Mouse (Mus musculus): ENCODE data around the gene Dcun1d2. TPM values are rescaled to one million over a fixed set of nuclear protein-coding genes. Genes with fewer than 3 reads are reported as not detected.

Gene Dcun1d2
- polyA plus RNA-seq, 1 experiment from 2014 or later, result 11.1 TPM

GRCm38 (mm10) chr8:13253413-13253812 is 34.5 kb downstream of the Dcun1d2 start:
- ATAC-seq (ENCODE audit: low read depth) (no peak), DNase-seq (no peak)
- H3K4me2 ChIP-seq, result no peak overlapping the region
- WGBS (ENCODE audit: insufficient replicate concordance), result 67% methylated on average over 5 of the region's 5 CpGs
- no peaks in the 10 kb centered on the region for H3K4me1 ChIP-seq (replicated peaks)
- no peaks in the 10 kb centered on the region for H3K27me3 ChIP-seq
- H3K9me3 ChIP-seq (replicated peaks), result no peaks in the 10 kb centered on the region
- no peak overlapping the region for H3K9ac ChIP-seq
- no peak overlapping the region for H3K27ac ChIP-seq
- H3K36me3 ChIP-seq, result peaks cover 20% of the 10 kb centered on the region
- no peak overlapping the region for H3K4me3 ChIP-seq (replicated peaks)

DNA sequence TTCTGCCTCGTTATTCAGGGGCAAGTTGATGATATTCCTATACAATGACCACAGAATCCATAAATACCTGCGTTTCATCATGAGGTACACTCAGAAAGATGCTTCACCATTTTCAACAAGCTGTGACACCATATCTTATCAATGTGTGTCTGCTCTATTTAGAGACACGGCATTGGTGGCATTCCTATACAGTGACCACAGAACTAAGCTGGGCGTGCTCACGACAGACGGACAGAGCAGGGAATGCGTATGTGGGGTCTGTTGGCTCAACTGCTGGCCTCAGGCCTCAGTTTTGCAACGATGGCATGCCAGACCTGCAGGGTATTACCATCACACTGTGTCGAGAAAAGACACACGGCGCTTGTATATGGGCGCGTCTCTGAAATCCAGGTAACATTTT is 35.1 kb downstream of the Dcun1d2 start:
- no peak for ATAC-seq (ENCODE audit: low read depth)
- no peak overlapping the region for H3K4me3 ChIP-seq (replicated peaks)

DNA sequence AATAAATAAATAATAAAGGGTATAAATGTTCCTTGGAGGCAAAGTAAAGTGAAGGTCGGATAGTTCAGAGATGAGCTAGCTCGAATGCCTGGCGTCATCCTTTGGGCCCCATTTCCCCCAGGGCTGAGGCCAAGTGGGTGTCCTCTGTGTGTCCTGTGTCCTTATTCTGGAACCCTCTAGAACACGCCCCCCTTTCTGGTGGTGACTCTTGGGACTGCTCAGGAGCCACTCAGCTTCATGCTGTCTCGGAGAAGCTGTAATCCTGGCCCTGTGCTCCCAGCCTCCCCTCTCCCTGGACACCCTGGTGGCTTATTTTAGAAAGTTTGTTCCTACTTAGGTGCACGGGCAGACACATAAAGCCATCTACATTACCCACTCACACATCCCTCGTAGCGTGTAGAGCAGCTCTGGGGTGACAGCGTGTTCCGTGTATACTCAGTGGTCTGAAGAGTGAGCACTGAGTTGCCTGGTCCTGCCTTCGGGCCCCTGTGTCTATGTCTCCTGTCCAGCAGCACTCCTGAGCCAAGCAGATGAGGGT is 43.5 kb downstream of the Dcun1d2 start:
- Histone ChIP-seq H3K9me3 (replicated peaks) (no peaks in the 10 kb centered on the region), H3K27ac (no peak overlapping the region), H3K36me3 (no peaks in the 10 kb centered on the region), H3K4me3 (replicated peaks) (no peak overlapping the region), H3K9ac (no peak overlapping the region), H3K27me3 (peaks cover 11% of the 10 kb centered on the region; the same call in 1 of the 2 replicates), H3K4me2 (no peak overlapping the region), H3K4me1 (replicated peaks) (no peaks in the 10 kb centered on the region)
- DNase-seq (no peak), ATAC-seq (ENCODE audit: low read depth) (no peak)
- WGBS (ENCODE audit: insufficient replicate concordance), result 73% methylated on average over 11 of the region's 11 CpGs

More for the DNA sequence above, 35.1 kb downstream of the Dcun1d2 start:
- no peaks in the 10 kb centered on the region for H3K9me3 ChIP-seq (replicated peaks)
- 0 out of 2 replicates have a peak, but pooled peaks cover 4% of the 10 kb centered on the region for H3K27me3 ChIP-seq
- no peak overlapping the region for H3K9ac ChIP-seq
- no peak overlapping the region for H3K4me2 ChIP-seq
- no peak overlapping the region for H3K27ac ChIP-seq
- WGBS (ENCODE audit: insufficient replicate concordance), result 78% methylated on average over 13 of the region's 13 CpGs
- no peak for DNase-seq
- peaks cover 15% of the 10 kb centered on the region for H3K36me3 ChIP-seq
- H3K4me1 ChIP-seq (replicated peaks), result no peaks in the 10 kb centered on the region

DNA sequence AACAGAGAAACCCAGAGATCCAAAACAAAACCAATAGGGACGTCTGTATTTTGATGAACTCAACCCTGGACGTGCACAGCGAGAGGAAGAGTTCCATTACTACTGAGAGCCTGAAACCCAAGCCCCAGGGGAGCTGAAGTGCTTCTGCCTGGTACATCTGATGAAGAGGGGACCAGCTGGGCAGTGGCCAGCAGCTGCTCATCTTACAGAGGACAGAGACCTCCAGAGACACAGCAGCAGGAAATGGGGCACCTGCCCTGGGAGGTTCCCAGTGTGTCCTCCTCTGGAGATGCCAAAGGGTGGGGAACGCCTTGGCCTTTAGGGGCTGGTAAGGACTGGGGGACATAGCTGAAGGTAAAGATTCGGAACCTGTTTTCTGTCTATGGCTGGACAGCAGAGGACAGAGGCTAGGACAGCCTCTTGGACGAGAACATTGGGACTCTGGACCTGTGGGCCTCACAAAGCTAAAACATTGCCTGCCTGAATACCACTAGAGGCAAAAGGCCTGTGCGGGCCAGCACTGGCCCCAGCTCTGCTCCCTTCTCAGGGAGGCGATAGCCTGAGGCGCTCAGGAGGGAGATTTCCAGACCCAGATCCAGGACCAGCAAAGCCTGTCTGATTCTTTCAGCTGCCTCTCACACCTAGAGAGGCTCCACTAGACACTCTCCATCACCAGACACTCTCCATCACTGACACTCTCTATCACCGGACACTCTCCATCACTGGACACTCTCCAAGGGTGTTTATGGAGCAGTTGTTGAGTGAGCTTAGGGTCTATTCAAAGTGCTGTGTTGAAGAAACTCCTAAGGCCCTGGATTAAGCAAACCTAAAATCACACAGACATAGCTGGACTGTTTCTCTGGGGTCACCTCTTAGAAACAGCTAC is 44.7 kb downstream of the Dcun1d2 start:
- no peak for DNase-seq
- ATAC-seq (ENCODE audit: low read depth), result no peak
- H3K27me3 ChIP-seq, result peaks cover 9% of the 10 kb centered on the region; the same call in 1 of the 2 replicates
- 64% methylated on average over 10 of the region's 10 CpGs for WGBS (ENCODE audit: insufficient replicate concordance)
- H3K4me2 ChIP-seq, result no peak overlapping the region
- no peak overlapping the region for H3K9ac ChIP-seq
- H3K9me3 ChIP-seq (replicated peaks), result no peaks in the 10 kb centered on the region
- H3K4me1 ChIP-seq (replicated peaks), result no peaks in the 10 kb centered on the region
- H3K27ac ChIP-seq, result no peak overlapping the region
- H3K4me3 ChIP-seq (replicated peaks), result no peak overlapping the region
- H3K36me3 ChIP-seq, result no peaks in the 10 kb centered on the region

DNA sequence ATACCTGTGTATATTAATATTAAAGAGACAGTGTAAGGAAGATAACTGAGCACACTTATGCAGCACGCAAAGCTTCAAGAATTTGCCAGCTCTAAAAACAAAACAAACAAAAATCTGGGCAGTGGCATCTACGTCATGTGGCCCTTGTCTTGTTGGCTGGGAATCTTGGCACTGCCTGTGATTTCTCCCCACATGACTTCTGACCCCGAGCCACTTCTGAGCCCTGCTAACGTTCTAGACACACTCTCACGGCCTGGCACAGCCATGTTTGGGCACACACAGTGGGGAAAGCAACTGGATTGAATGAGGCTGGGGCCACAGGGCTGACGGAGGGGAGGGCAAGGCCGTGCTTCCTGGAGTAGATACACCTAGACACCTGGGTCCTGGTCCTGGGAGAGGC is 47.2 kb downstream of the Dcun1d2 start:
- Histone ChIP-seq H3K4me2 (no peak overlapping the region), H3K27me3 (peaks cover 10% of the 10 kb centered on the region; the same call in 1 of the 2 replicates), H3K4me3 (replicated peaks) (no peak overlapping the region), H3K27ac (no peak overlapping the region), H3K4me1 (replicated peaks) (no peaks in the 10 kb centered on the region), H3K9ac (no peak overlapping the region), H3K36me3 (no peaks in the 10 kb centered on the region), H3K9me3 (replicated peaks) (no peaks in the 10 kb centered on the region)
- no peak for ATAC-seq (ENCODE audit: low read depth)
- no peak for DNase-seq
- WGBS (ENCODE audit: insufficient replicate concordance), result 61% methylated on average over 7 of the region's 7 CpGs

GRCm38 (mm10) chr8:13240055-13240454 is 47.9 kb downstream of the Dcun1d2 start:
- no peaks in the 10 kb centered on the region for H3K36me3 ChIP-seq
- DNase-seq, result no peak
- no peak overlapping the region for H3K9ac ChIP-seq
- H3K27me3 ChIP-seq, result peaks cover 7% of the 10 kb centered on the region; the same call in 1 of the 2 replicates
- H3K4me3 ChIP-seq (replicated peaks), result no peak overlapping the region
- no peaks in the 10 kb centered on the region for H3K4me1 ChIP-seq (replicated peaks)
- no peak overlapping the region for H3K27ac ChIP-seq
- WGBS (ENCODE audit: insufficient replicate concordance), result 61% methylated on average over 9 of the region's 9 CpGs
- no peak for ATAC-seq (ENCODE audit: low read depth)
- H3K9me3 ChIP-seq (replicated peaks), result no peaks in the 10 kb centered on the region
- H3K4me2 ChIP-seq, result no peak overlapping the region

- 77% methylated on average over 13 of the region's 13 CpGs for WGBS (ENCODE audit: insufficient replicate concordance)
- H3K36me3 ChIP-seq, result no peaks in the 10 kb centered on the region
- ATAC-seq (ENCODE audit: low read depth) (no peak), DNase-seq (no peak)
- no peaks in the 10 kb centered on the region for H3K9me3 ChIP-seq (replicated peaks)
- no peak overlapping the region for H3K4me3 ChIP-seq (replicated peaks)
- H3K9ac ChIP-seq, result no peak overlapping the region
- H3K4me1 ChIP-seq (replicated peaks), result no peaks in the 10 kb centered on the region
- H3K4me2 ChIP-seq, result no peak overlapping the region
- no peak overlapping the region for H3K27ac ChIP-seq
- peaks cover 14% of the 10 kb centered on the region for H3K27me3 ChIP-seq
Observed at GRCm38 (mm10) chr8:13234803-13235202, 53.1 kb downstream of the Dcun1d2 start.

- Histone ChIP-seq H3K9me3 (replicated peaks) (no peaks in the 10 kb centered on the region), H3K36me3 (no peaks in the 10 kb centered on the region), H3K27ac (no peak overlapping the region), H3K4me2 (no peak overlapping the region), H3K9ac (no peak overlapping the region), H3K27me3 (peaks cover 23% of the 10 kb centered on the region), H3K4me3 (replicated peaks) (no peak overlapping the region), H3K4me1 (replicated peaks) (no peaks in the 10 kb centered on the region)
- ATAC-seq (ENCODE audit: low read depth), result no peak
- 71% methylated on average over 4 of the region's 4 CpGs for WGBS (ENCODE audit: insufficient replicate concordance)
- no peak for DNase-seq
Observed at GRCm38 (mm10) chr8:13230471-13230870, 57.5 kb downstream of the Dcun1d2 start.

- Histone ChIP-seq H3K4me1 (replicated peaks) (no peaks in the 10 kb centered on the region), H3K27me3 (peaks cover 30% of the 10 kb centered on the region), H3K9ac (no peak overlapping the region), H3K9me3 (replicated peaks) (no peaks in the 10 kb centered on the region), H3K4me3 (replicated peaks) (no peak overlapping the region), H3K4me2 (no peak overlapping the region), H3K27ac (no peak overlapping the region), H3K36me3 (no peaks in the 10 kb centered on the region)
- WGBS (ENCODE audit: insufficient replicate concordance), result 77% methylated on average over 12 of the region's 12 CpGs
- no peak for ATAC-seq (ENCODE audit: low read depth)
- DNase-seq, result no peak
Observed at GRCm38 (mm10) chr8:13229802-13230201, 58.1 kb downstream of the Dcun1d2 start.

DNA sequence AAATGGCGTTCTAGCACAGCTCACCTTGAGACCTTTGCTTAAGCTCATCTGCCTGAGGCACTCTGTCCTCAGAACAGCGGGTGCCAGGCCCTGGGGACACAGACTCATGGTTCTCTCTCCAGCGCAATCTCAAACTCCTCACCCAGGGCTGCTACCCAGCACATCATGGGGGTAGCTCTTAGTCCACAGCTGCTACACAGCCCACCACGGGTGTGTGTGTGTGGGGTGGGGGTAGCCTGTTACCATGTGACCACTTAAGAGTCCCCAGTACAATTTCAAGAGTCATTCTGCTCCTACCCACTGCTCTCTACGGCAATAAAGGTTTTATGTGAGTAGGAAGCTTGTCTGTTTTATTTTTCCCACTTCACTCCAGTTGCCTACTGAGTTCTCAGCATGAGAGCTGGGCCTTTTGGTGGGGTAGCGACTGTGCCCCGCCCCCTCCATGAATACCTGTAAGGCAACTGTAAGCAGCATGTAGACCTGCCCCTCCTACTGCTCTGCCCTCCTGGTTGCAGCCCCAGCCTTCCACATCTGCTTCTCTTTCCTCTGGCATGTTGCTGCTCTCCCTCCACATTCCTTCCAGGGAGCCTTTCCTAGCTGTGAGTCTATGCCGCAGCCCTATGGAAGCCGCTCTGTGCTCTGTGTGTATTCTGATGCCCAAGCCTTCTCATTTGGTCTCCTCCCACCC is 58.9 kb downstream of the Dcun1d2 start:
- H3K27me3 ChIP-seq, result peaks cover 33% of the 10 kb centered on the region
- ATAC-seq (ENCODE audit: low read depth) (no peak), DNase-seq (no peak)
- no peak overlapping the region for H3K4me2 ChIP-seq
- no peaks in the 10 kb centered on the region for H3K36me3 ChIP-seq
- no peak overlapping the region for H3K9ac ChIP-seq
- no peaks in the 10 kb centered on the region for H3K4me1 ChIP-seq (replicated peaks)
- no peak overlapping the region for H3K4me3 ChIP-seq (replicated peaks)
- no peaks in the 10 kb centered on the region for H3K9me3 ChIP-seq (replicated peaks)
- 32% methylated on average over 9 of the region's 9 CpGs for WGBS (ENCODE audit: insufficient replicate concordance)
- no peak overlapping the region for H3K27ac ChIP-seq

DNA sequence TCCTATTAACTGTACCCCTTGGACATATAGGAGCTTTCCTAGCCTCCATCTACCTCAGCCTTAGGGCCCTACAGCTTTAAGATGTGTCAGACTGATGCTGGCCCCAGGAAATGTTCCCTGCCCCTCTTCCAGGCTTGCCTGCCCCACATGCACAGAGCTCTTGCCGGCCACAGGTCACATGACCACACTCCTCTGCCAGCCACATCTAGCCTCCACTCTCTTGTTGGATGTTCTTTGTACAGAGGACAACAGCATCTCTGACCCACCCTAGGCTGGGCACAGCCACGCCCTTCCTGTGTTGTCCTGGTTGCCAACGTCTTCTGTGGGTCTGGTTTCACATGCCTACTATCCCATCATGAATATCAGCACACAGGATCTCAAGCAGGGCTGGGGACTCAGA is 60.7 kb downstream of the Dcun1d2 start:
- Histone ChIP-seq H3K4me2 (no peak overlapping the region), H3K36me3 (no peaks in the 10 kb centered on the region), H3K27me3 (peaks cover 29% of the 10 kb centered on the region), H3K4me1 (replicated peaks) (no peaks in the 10 kb centered on the region), H3K27ac (no peak overlapping the region), H3K9ac (no peak overlapping the region), H3K4me3 (replicated peaks) (no peak overlapping the region), H3K9me3 (replicated peaks) (no peaks in the 10 kb centered on the region)
- DNase-seq (no peak), ATAC-seq (ENCODE audit: low read depth) (no peak)
- 29% methylated on average over 3 of the region's 3 CpGs for WGBS (ENCODE audit: insufficient replicate concordance)
